Mouse (Mus musculus) NIH3T3 (cell line): ENCODE results near the gene Nnat.
"Not testable (repeated sequence)": the region's sequence is repeated elsewhere in the genome, so short reads cannot be mapped to it uniquely, and the experiment has no call there.

ENCODE experiments used
- DNase-seq: peaks from one replicate; pipeline ENCODE4 v3.0.0-alpha.2; 2012; ENCODE audit warnings: low read depth

Gene Nnat

GRCm38 (mm10) chr2:157552158-157552886 lies 7.6 kb upstream of the Nnat start:
- peak; percentile 84 for DNase-seq

GRCm38 (mm10) chr2:157556074-157556698 lies 3.7 kb upstream of the Nnat start:
- DNase-seq, result no peak

GRCm38 (mm10) chr2:157558051-157558450 lies 1.8 kb upstream of the Nnat start:
- no peak for DNase-seq

GRCm38 (mm10) chr2:157558520-157558919 lies 1.4 kb upstream of the Nnat start:
- DNase-seq, result no peak

- DNase-seq, result no peak
These were observed 438 bp upstream of the Nnat start for GRCm38 (mm10) chr2:157559440-157559839.

GRCm38 (mm10) chr2:157560302-157560701 lies 424 bp downstream of the Nnat start:
- peak; percentile 46 for DNase-seq

- no peak for DNase-seq
These were observed 1.4 kb downstream of the Nnat start for GRCm38 (mm10) chr2:157561165-157561836.

GRCm38 (mm10) chr2:157563031-157563430 lies 3.2 kb downstream of the Nnat start:
- DNase-seq, result no peak

GRCm38 (mm10) chr2:157564723-157565122 lies 4.8 kb downstream of the Nnat start:
- DNase-seq, result no peak

GRCm38 (mm10) chr2:157565446-157565845 lies 5.6 kb downstream of the Nnat start:
- DNase-seq, result peak; percentile 30

GRCm38 (mm10) chr2:157565898-157566259 lies 6.0 kb downstream of the Nnat start:
- no peak for DNase-seq

GRCm38 (mm10) chr2:157566260-157566952 lies 6.5 kb downstream of the Nnat start:
- peak; percentile 87 for DNase-seq

- peak; percentile 25 for DNase-seq
These were observed 7.5 kb downstream of the Nnat start for GRCm38 (mm10) chr2:157567235-157567961.

GRCm38 (mm10) chr2:157568881-157569280 lies 9.0 kb downstream of the Nnat start:
- DNase-seq, result no peak

- DNase-seq, result no peak
These were observed 10.1 kb downstream of the Nnat start for GRCm38 (mm10) chr2:157569796-157570485.

GRCm38 (mm10) chr2:157571224-157571832 lies 11.4 kb downstream of the Nnat start, which contains the start of gene Blcap:
TSS of gene Blcap (minus strand) at chr2:157571274.
- DNase-seq, result peak; percentile 86

GRCm38 (mm10) chr2:157572786-157573185 lies 12.9 kb downstream of the Nnat start:
- no peak for DNase-seq

- DNase-seq, result not testable (repeated sequence)
These were observed 25.5 kb downstream of the Nnat start for GRCm38 (mm10) chr2:157585351-157585750.

- DNase-seq, result no peak
These were observed 37.1 kb downstream of the Nnat start for GRCm38 (mm10) chr2:157596876-157597566.

GRCm38 (mm10) chr2:157601435-157601839 lies 41.6 kb downstream of the Nnat start:
- no peak for DNase-seq
